ENCODE assay signal across 8 mouse cellular contexts in the genomic region with DNA sequence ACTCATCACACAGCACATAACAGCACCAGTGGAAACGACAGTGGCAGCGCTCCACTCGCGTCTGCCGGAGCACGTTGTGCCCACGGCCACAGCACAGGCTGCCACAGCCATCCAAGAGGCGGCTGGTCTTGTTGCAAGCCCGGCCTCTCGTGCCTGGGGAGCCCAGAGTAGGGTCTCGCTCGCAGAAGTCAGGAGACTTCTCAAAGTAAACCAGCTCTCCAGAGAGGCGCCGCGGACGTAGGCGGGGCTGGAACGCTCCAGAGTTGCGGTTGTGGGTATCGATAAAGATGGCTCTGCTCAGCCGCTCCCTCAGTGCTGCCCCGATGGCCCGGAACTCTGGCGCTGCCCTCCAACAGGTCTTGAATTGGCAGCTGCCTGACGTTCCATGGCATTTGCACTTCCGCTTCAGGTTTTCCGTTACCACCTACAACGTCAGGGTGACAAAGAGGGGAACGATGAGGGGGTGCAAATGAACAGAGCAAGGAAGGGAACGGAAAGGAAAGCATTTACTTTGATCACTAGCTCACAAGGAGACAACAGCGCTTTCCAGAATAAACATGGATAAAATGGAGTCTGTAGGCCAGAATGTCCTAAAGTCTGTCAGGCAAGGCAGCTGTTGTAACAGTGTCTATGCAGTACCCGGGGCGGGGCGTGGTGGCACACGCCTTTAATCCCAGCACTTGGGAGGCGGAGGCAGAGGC. TPM values are rescaled to one million over a fixed set of nuclear protein-coding genes. Genes with fewer than 3 reads are reported as not detected.
DNase-seq lines count a peak whose midpoint lies in the region; ATAC-seq and TF ChIP-seq lines count a peak whose summit lies in the region.

No protein-coding gene starts in this region.

- DNase-seq in heart, adult 2 months: no peak
- DNase-seq in heart, adult 9 months (ENCODE audit: low spot score in 2 of 2): no peak
- DNase-seq in ZHBTc4 (ENCODE audit: low read depth, low spot score): peak; percentile 64
- peak; percentile 23 for DNase-seq in liver, embryonic 13.5 days
- DNase-seq in neural tube, embryonic 11.5 days (ENCODE audit: low spot score): peak; percentile 44
- DNase-seq in cerebellum, postnatal 10 days: no peak
- no peak for DNase-seq in left cerebral cortex, postnatal 25 days (ENCODE audit: low spot score in 2 of 2)

- TF ChIP-seq EP300 in heart, adult 2 months (IDR thresholded peaks at IDR 0.05; ENCODE audit: insufficient read depth, low read depth, low read length): no peak

- H3K4me1 ChIP-seq in heart, adult 2 months (ENCODE audit: control insufficient read depth, insufficient read depth, low read length): 0 out of 2 replicates have a peak, but pooled peaks cover 1% of the 10 kb centered on the region
- peaks cover 37% of the 10 kb centered on the region for H3K4me1 ChIP-seq in liver, embryonic 13.5 days (replicated peaks)
- H3K4me1 ChIP-seq in neural tube, embryonic 11.5 days (ENCODE audit: control insufficient read depth, insufficient read depth, low read length): peaks cover 16% of the 10 kb centered on the region

- ATAC-seq in hematopoietic stem cell, adult 5-6 weeks (replicated peaks in 1 of 2; ENCODE audit: insufficient read depth in 1 of 2, low FRiP score in 2 of 2, low TSS enrichment in 1 of 2, low read depth in 1 of 2, poor library complexity in 2 of 2, severe bottlenecking in 2 of 2): peak; percentile 70 to 83
- no peak; the same call in 1 of the 2 replicates for ATAC-seq in liver, embryonic 13.5 days (ENCODE audit: low read depth)
- ATAC-seq in neural tube, embryonic 11.5 days (ENCODE audit: insufficient read depth, low FRiP score, low TSS enrichment): no peak

- no peak overlapping the region for H3K27ac ChIP-seq in heart, adult 2 months
- H3K27ac ChIP-seq in liver, embryonic 13.5 days: no peak overlapping the region
- no peak overlapping the region for H3K27ac ChIP-seq in neural tube, embryonic 11.5 days (ENCODE audit: low read depth, low read length)

- 8% methylated on average over 36 of the region's 36 CpGs for WGBS in heart, adult 2 months
- 2% methylated on average over 36 of the region's 36 CpGs for WGBS in liver, embryonic 13.5 days (ENCODE audit: insufficient replicate concordance)
- WGBS in neural tube, embryonic 11.5 days: 2% methylated on average over 36 of the region's 36 CpGs

- no peak for TF ChIP-seq POLR2A in heart, adult 2 months (IDR thresholded peaks at IDR 0.05; ENCODE audit: insufficient read depth, low read depth, low read length)

- H3K27me3 ChIP-seq in heart, adult 2 months (ENCODE audit: control insufficient read depth, insufficient read depth, low read length): peaks cover 14% of the 10 kb centered on the region
- H3K27me3 ChIP-seq in liver, embryonic 13.5 days: peaks cover 99% of the 10 kb centered on the region
- H3K27me3 ChIP-seq in neural tube, embryonic 11.5 days (ENCODE audit: control insufficient read depth, insufficient read depth, low read length): peaks cover 85% of the 10 kb centered on the region

- peak overlapping the region; percentile 39 for H3K4me3 ChIP-seq in heart, adult 2 months
- peak overlapping the region; percentile 50 for H3K4me3 ChIP-seq in liver, embryonic 13.5 days (replicated peaks)
- peak overlapping the region; percentile 16 for H3K4me3 ChIP-seq in neural tube, embryonic 11.5 days (ENCODE audit: low read depth, low read length)

- H3K9me3 ChIP-seq in liver, embryonic 13.5 days (replicated peaks): no peaks in the 10 kb centered on the region
- no peaks in the 10 kb centered on the region for H3K9me3 ChIP-seq in neural tube, embryonic 11.5 days (ENCODE audit: control insufficient read depth, low read length)

- TF ChIP-seq CTCF in heart, adult 2 months (IDR thresholded peaks at IDR 0.05): no peak

- peak overlapping the region; percentile 65 for H3K4me2 ChIP-seq in liver, embryonic 13.5 days
- peak overlapping the region; percentile 37 for H3K4me2 ChIP-seq in neural tube, embryonic 11.5 days (ENCODE audit: low read depth)

- intact Hi-C loops in heart, adult 2 months (cut with DNase I): no loop called here
- intact Hi-C loops in left cerebral cortex, postnatal 25 days (cut with DNase I): no loop called here

- no peaks in the 10 kb centered on the region for H3K79me2 ChIP-seq in heart, adult 2 months (replicated peaks; ENCODE audit: control insufficient read depth, insufficient read depth, low read length)

- H3K9ac ChIP-seq in heart, adult 2 months (ENCODE audit: low read depth, low read length): no peak overlapping the region
- peak overlapping the region; percentile 46 for H3K9ac ChIP-seq in liver, embryonic 13.5 days
- H3K9ac ChIP-seq in neural tube, embryonic 11.5 days (ENCODE audit: low read length): no peak overlapping the region

- no peaks in the 10 kb centered on the region for H3K36me3 ChIP-seq in heart, adult 2 months (ENCODE audit: control insufficient read depth, insufficient read depth, low read length)
- no peaks in the 10 kb centered on the region for H3K36me3 ChIP-seq in liver, embryonic 13.5 days
- no peaks in the 10 kb centered on the region for H3K36me3 ChIP-seq in neural tube, embryonic 11.5 days (ENCODE audit: control insufficient read depth, insufficient read depth, low read length)

RNA-seq across cellular contexts. Expression of a gene that starts 5.3 kb away (rescaled TPM):
- total RNA-seq in heart, adult 2 months (2021): under 1 TPM; 0.20 to 0.29 TPM
- 0.23 and 0.70 TPM in 2 replicates for polyA plus RNA-seq in heart, adult 2 months (2012; rRNA removed)
- total RNA-seq in hematopoietic stem cell, adult 5-6 weeks (2017): 1.4 and 1.8 TPM in 2 replicates
- not detected in 2 replicates for polyA plus RNA-seq in liver, embryonic 13.5 days (2015; fragmentation: Nextera tagmentation; extraction: Ambion mirVana)
- 0.51 and 0.95 TPM in 2 replicates for polyA plus RNA-seq in neural tube, embryonic 11.5 days (2014; fragmentation: Nextera tagmentation; extraction: Ambion mirVana)
- total RNA-seq in left cerebral cortex, postnatal 25 days (2021): under 1 TPM; 0.37 to 0.62 TPM

RNA-seq across cellular contexts. Expression of a gene that starts 9.6 kb away (rescaled TPM):
- total RNA-seq in heart, adult 2 months (2021): 10 to 100 TPM; 18.9 to 20.0 TPM
- 30.6 and 41.0 TPM in 2 replicates for polyA plus RNA-seq in heart, adult 2 months (2012; rRNA removed)
- total RNA-seq in hematopoietic stem cell, adult 5-6 weeks (2017): 36.0 and 38.6 TPM in 2 replicates
- polyA plus RNA-seq in liver, embryonic 13.5 days (2015; fragmentation: Nextera tagmentation; extraction: Ambion mirVana): 11.9 and 13.8 TPM in 2 replicates
- 42.0 and 44.0 TPM in 2 replicates for polyA plus RNA-seq in neural tube, embryonic 11.5 days (2014; fragmentation: Nextera tagmentation; extraction: Ambion mirVana)
- 100 to 1,000 TPM; 767 to 776 TPM for total RNA-seq in left cerebral cortex, postnatal 25 days (2021)

RNA-seq across cellular contexts. Expression of a gene that starts 17.0 kb away (rescaled TPM):
- total RNA-seq in heart, adult 2 months (2021): not detected
- not detected in 2 replicates for polyA plus RNA-seq in heart, adult 2 months (2012; rRNA removed)
- not detected in 2 replicates for total RNA-seq in hematopoietic stem cell, adult 5-6 weeks (2017)
- polyA plus RNA-seq in liver, embryonic 13.5 days (2015; fragmentation: Nextera tagmentation; extraction: Ambion mirVana): not detected in 2 replicates
- 11.8 and 12.9 TPM in 2 replicates for polyA plus RNA-seq in neural tube, embryonic 11.5 days (2014; fragmentation: Nextera tagmentation; extraction: Ambion mirVana)
- total RNA-seq in left cerebral cortex, postnatal 25 days (2021): not detected

RNA-seq across cellular contexts. Expression of a gene that starts 36.6 kb away (rescaled TPM):
- total RNA-seq in heart, adult 2 months (2021): under 1 TPM; 0.45 to 0.50 TPM
- 0.12 and 0.23 TPM in 2 replicates for polyA plus RNA-seq in heart, adult 2 months (2012; rRNA removed)
- total RNA-seq in hematopoietic stem cell, adult 5-6 weeks (2017): 0.15 and 0.63 TPM in 2 replicates
- polyA plus RNA-seq in liver, embryonic 13.5 days (2015; fragmentation: Nextera tagmentation; extraction: Ambion mirVana): not detected in 2 replicates
- polyA plus RNA-seq in neural tube, embryonic 11.5 days (2014; fragmentation: Nextera tagmentation; extraction: Ambion mirVana): 0.48 and 0.78 TPM in 2 replicates
- total RNA-seq in left cerebral cortex, postnatal 25 days (2021): 100 to 1,000 TPM; 829 to 842 TPM

RNA-seq across cellular contexts. Expression of a gene that starts 44.7 kb away (rescaled TPM):
- total RNA-seq in heart, adult 2 months (2021): 1 to 10 TPM; 5.1 to 5.8 TPM
- polyA plus RNA-seq in heart, adult 2 months (2012; rRNA removed): 3.2 and 4.8 TPM in 2 replicates
- 5.9 and 11.3 TPM in 2 replicates for total RNA-seq in hematopoietic stem cell, adult 5-6 weeks (2017)
- polyA plus RNA-seq in liver, embryonic 13.5 days (2015; fragmentation: Nextera tagmentation; extraction: Ambion mirVana): 91.3 and 91.7 TPM in 2 replicates
- polyA plus RNA-seq in neural tube, embryonic 11.5 days (2014; fragmentation: Nextera tagmentation; extraction: Ambion mirVana): 12.1 and 12.6 TPM in 2 replicates
- 1 to 10 TPM; 1.4 to 2.3 TPM for total RNA-seq in left cerebral cortex, postnatal 25 days (2021)

Comparison
In these comparisons a context has a peak if more than half of its experiments do, and no peak if none do; other contexts are left out.
1. DNase-seq: peak in ZHBTc4 (single experiment), liver, embryonic 13.5 days (single experiment) and neural tube, embryonic 11.5 days (single experiment); none in heart, adult 2 months (0 of 2), heart, adult 9 months (0 of 2), cerebellum, postnatal 10 days (0 of 2) and left cerebral cortex, postnatal 25 days (0 of 2).
2. ATAC-seq: peak in hematopoietic stem cell, adult 5-6 weeks (2 of 2); none in liver, embryonic 13.5 days (single experiment) and neural tube, embryonic 11.5 days (single experiment).
3. RNA of a gene that starts 9.6 kb away (total RNA-seq): 767 to 776 TPM in left cerebral cortex, postnatal 25 days; 36.0 to 38.6 TPM in hematopoietic stem cell, adult 5-6 weeks and 18.9 to 20.0 TPM in heart, adult 2 months; every median in the first group is over 10 times any median in the second.
4. Peak in every context shown above with its lines, with median percentiles within 50 percentile points of each other: H3K4me3 ChIP-seq.